Mouse (Mus musculus) neural tube, embryonic 11.5 days (tissue): Measurements from ENCODE around the gene Gm14569. TPM values are rescaled to one million over a fixed set of nuclear protein-coding genes. Genes with fewer than 3 reads are reported as not detected.
A peak's percentile ranks its signal among the peaks of the same experiment; 100 is the strongest.

ENCODE experiments used
- ATAC-seq: fragments of 200-750 bp; cut with Nextera tagmentation; 2 replicates; pipeline ENCODE4 v1.8.0; 2017; ENCODE audit warnings: moderate number of reproducible peaks, mild to moderate bottlenecking, moderate TSS enrichment, moderate library complexity; ENCODE audit not compliant: insufficient read depth, low FRiP score, low TSS enrichment
- DNase-seq: peaks from one replicate; pipeline ENCODE4 v3.0.0-alpha.2; 2015; ENCODE audit warnings: low spot score
- H3K27ac ChIP-seq: fragments of 300-500 bp; sonication (generic); 2 replicates; pipeline ENCODE4 v1.5.1; 2014; ENCODE audit warnings: low read depth, mild to moderate bottlenecking, low read length
- H3K27me3 ChIP-seq: fragments of 300-500 bp; sonication (generic); 2 replicates; pipeline ENCODE4 v1.6.1; 2014; ENCODE audit warnings: mild to moderate bottlenecking, low read length, mixed read lengths; ENCODE audit not compliant: control insufficient read depth, insufficient read depth
- H3K36me3 ChIP-seq: fragments of 300-500 bp; sonication (generic); 2 replicates; pipeline ENCODE4 v1.6.1; 2014; ENCODE audit warnings: mild to moderate bottlenecking, low read length, moderate library complexity, mixed read lengths; ENCODE audit not compliant: control insufficient read depth, insufficient read depth
- H3K4me1 ChIP-seq: fragments of 300-500 bp; sonication (generic); 2 replicates; pipeline ENCODE4 v1.6.1; 2014; ENCODE audit warnings: low read length, mixed read lengths; ENCODE audit not compliant: control insufficient read depth, insufficient read depth
- H3K4me2 ChIP-seq: fragments of 300-500 bp; sonication (generic); 2 replicates; pipeline ENCODE4 v1.6.1; 2014; ENCODE audit warnings: low read depth, mild to moderate bottlenecking, moderate library complexity
- H3K4me3 ChIP-seq: fragments of 300-500 bp; sonication (generic); 2 replicates; pipeline ENCODE4 v1.5.1; 2014; ENCODE audit warnings: low read depth, low read length
- H3K9ac ChIP-seq: fragments of 300-500 bp; sonication (generic); 2 replicates; pipeline ENCODE4 v1.6.1; 2014; ENCODE audit warnings: mild to moderate bottlenecking, low read length
- H3K9me3 ChIP-seq: fragments of 300-500 bp; sonication (generic); 2 replicates; pipeline ENCODE4 v1.6.1; 2016; ENCODE audit warnings: low read length; ENCODE audit not compliant: control insufficient read depth
- WGBS: fragments of 180-500 bp; shearing (Covaris S2); extraction: QIAGEN DNeasy Blood & Tissue Kit; methylation state at CpG from one replicate; pipeline ENCODE4 v1.1.7; 2014; 5-methylcytosine and 5-hydroxymethylcytosine counted together
- polyA plus RNA-seq: library from polyadenylated mRNA; unstranded; fragments of >200 nt; fragmentation: Nextera tagmentation; extraction: Ambion mirVana; gene quantifications from 2 replicates; pipeline ENCODE4 v1.2.1, GENCODE M21; 2014

The Gm14569 gene
- not detected in 2 replicates for polyA plus RNA-seq

DNA sequence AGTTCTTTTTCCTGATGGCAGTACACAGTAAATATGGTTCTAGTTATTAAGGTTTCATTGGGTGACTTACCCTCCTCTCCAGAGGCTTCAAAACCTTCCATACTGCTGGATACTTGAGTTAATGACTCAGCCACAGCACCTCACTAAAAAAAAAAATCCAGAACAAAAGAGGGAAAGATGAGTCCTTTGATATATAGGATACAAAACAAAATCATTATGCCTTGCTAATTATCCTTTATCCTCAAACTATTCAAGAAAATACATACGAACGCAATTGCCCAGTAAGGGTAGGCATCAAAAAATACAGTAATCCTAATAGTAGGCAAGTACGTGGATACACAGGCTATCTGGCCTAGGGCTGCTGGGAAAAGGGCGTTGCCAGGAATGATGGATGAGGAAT, at the start of gene Gm14569:
Gene Gm14569 (minus strand): TSS at position 101 of the 400 bp plus-strand sequence.
- Histone ChIP-seq H3K9ac (no peak within 1 kb of the TSS), H3K27ac (no peak within 1 kb of the TSS), H3K36me3 (no peaks in the 10 kb centered on the region), H3K4me3 (no peak within 1 kb of the TSS), H3K4me1 (no peaks in the 10 kb centered on the region), H3K27me3 (no peaks in the 10 kb centered on the region), H3K9me3 (no peaks in the 10 kb centered on the region), H3K4me2 (no peak within 1 kb of the TSS)
- no peak for DNase-seq
- no peak for ATAC-seq
- 89% methylated on average over 4 of the region's 4 CpGs for WGBS

- Histone ChIP-seq H3K4me2 (no peak overlapping the region), H3K4me3 (no peak overlapping the region), H3K9me3 (no peaks in the 10 kb centered on the region), H3K27ac (no peak overlapping the region), H3K36me3 (no peaks in the 10 kb centered on the region), H3K9ac (no peak overlapping the region), H3K4me1 (no peaks in the 10 kb centered on the region), H3K27me3 (no peaks in the 10 kb centered on the region)
- ATAC-seq = no peak
- DNase-seq = peak; percentile 71
- WGBS = 14% methylated on average over 4 of the region's 4 CpGs
Observed at GRCm38 (mm10) chrX:36534514-36534913, 42.9 kb upstream of the Gm14569 start.

GRCm38 (mm10) chrX:36533744-36534143, 42.1 kb upstream of the Gm14569 start:
- Histone ChIP-seq H3K4me2 (no peak overlapping the region), H3K27me3 (no peaks in the 10 kb centered on the region), H3K9me3 (no peaks in the 10 kb centered on the region), H3K36me3 (no peaks in the 10 kb centered on the region), H3K4me3 (no peak overlapping the region), H3K4me1 (no peaks in the 10 kb centered on the region), H3K9ac (no peak overlapping the region), H3K27ac (no peak overlapping the region)
- ATAC-seq (no peak), DNase-seq (no peak)
- WGBS = 74% methylated on average over 4 of the region's 4 CpGs

GRCm38 (mm10) chrX:36530251-36530650, 38.6 kb upstream of the Gm14569 start:
- WGBS = 79% methylated on average over 5 of the region's 5 CpGs
- DNase-seq (no peak), ATAC-seq (no peak)
- Histone ChIP-seq H3K36me3 (no peaks in the 10 kb centered on the region), H3K4me3 (no peak overlapping the region), H3K27me3 (no peaks in the 10 kb centered on the region), H3K4me1 (no peaks in the 10 kb centered on the region), H3K4me2 (no peak overlapping the region), H3K9me3 (no peaks in the 10 kb centered on the region), H3K9ac (no peak overlapping the region), H3K27ac (no peak overlapping the region)

GRCm38 (mm10) chrX:36523729-36524128, 32.1 kb upstream of the Gm14569 start:
- ATAC-seq (no peak), DNase-seq (no peak)
- Histone ChIP-seq H3K4me2 (no peak overlapping the region), H3K27ac (no peak overlapping the region), H3K4me3 (no peak overlapping the region), H3K9ac (no peak overlapping the region), H3K36me3 (no peaks in the 10 kb centered on the region), H3K27me3 (no peaks in the 10 kb centered on the region), H3K4me1 (no peaks in the 10 kb centered on the region), H3K9me3 (no peaks in the 10 kb centered on the region)
- WGBS = 73% methylated on average over 5 of the region's 5 CpGs

DNA sequence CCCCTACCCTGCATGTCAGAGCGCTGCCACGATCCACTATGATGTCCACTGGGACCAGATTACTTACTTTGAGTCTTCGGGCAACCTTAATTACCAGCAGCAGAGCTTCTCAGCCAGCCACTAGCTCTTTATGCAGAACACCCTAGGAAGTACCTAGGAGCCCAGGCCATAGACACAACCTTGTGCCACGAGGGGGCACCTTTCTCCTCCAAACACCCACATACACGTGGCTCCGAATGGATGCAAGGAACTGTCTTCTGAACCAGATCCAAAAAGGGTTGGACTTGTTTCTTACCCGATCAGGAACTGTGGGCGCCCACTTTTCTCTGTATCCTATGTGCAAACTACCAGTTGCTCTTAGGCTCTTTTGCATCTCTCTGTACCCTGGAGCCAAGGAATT, 22.1 kb upstream of the Gm14569 start:
- no peaks in the 10 kb centered on the region for H3K9me3 ChIP-seq
- no peak overlapping the region for H3K27ac ChIP-seq
- H3K27me3 ChIP-seq = no peaks in the 10 kb centered on the region
- no peak for ATAC-seq
- H3K4me3 ChIP-seq = no peak overlapping the region
- DNase-seq = no peak
- WGBS = 52% methylated on average over 8 of the region's 8 CpGs
- no peak overlapping the region for H3K4me2 ChIP-seq
- H3K9ac ChIP-seq = no peak overlapping the region
- H3K36me3 ChIP-seq = no peaks in the 10 kb centered on the region
- no peaks in the 10 kb centered on the region for H3K4me1 ChIP-seq

GRCm38 (mm10) chrX:36513231-36513630, 21.6 kb upstream of the Gm14569 start:
- WGBS = 70% methylated on average over 9 of the region's 9 CpGs

DNA sequence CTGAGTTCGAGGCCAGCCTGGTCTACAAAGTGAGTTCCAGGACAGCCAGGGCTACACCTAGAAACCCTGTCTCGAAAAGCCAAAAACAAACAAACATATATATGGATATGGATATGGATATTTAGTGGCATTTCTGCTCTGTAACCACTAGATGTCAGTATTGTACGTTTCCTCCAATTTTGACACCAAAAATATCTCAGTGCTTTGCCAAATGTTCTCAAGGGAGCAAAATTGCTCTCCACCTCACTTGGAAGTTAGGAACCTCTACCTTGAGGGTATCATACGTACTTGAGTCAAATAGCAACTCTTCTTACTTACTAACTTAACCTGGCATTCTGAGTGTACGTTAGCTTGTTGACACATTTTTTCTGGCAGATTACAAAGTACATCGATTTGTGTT, 15.2 kb upstream of the Gm14569 start:
- Histone ChIP-seq H3K4me1 (no peaks in the 10 kb centered on the region), H3K9ac (no peak overlapping the region), H3K27me3 (no peaks in the 10 kb centered on the region), H3K27ac (no peak overlapping the region), H3K36me3 (no peaks in the 10 kb centered on the region), H3K9me3 (no peaks in the 10 kb centered on the region), H3K4me2 (no peak overlapping the region), H3K4me3 (no peak overlapping the region)
- no peak for ATAC-seq
- WGBS = 65% methylated on average over 6 of the region's 6 CpGs
- no peak for DNase-seq

More at GRCm38 (mm10) chrX:36513231-36513630, 21.6 kb upstream of the Gm14569 start:
- no peak overlapping the region for H3K9ac ChIP-seq
- no peak for DNase-seq
- no peaks in the 10 kb centered on the region for H3K4me1 ChIP-seq
- ATAC-seq = no peak
- H3K27ac ChIP-seq = no peak overlapping the region
- H3K4me3 ChIP-seq = no peak overlapping the region
- no peak overlapping the region for H3K4me2 ChIP-seq
- H3K9me3 ChIP-seq = no peaks in the 10 kb centered on the region
- H3K27me3 ChIP-seq = no peaks in the 10 kb centered on the region
- no peaks in the 10 kb centered on the region for H3K36me3 ChIP-seq

GRCm38 (mm10) chrX:36489506-36489905, 2.1 kb downstream of the Gm14569 start:
- Histone ChIP-seq H3K27me3 (no peaks in the 10 kb centered on the region), H3K9me3 (no peaks in the 10 kb centered on the region), H3K27ac (no peak overlapping the region), H3K36me3 (no peaks in the 10 kb centered on the region), H3K9ac (no peak overlapping the region), H3K4me2 (no peak overlapping the region), H3K4me1 (no peaks in the 10 kb centered on the region), H3K4me3 (no peak overlapping the region)
- DNase-seq (no peak), ATAC-seq (no peak)
- 31% methylated on average over 3 of the region's 3 CpGs for WGBS
